Mouse (Mus musculus) stomach, embryonic 15.5 days (tissue): ENCODE measurements around the gene Creb3l4. TPM values are rescaled to one million over a fixed set of nuclear protein-coding genes. Genes with fewer than 3 reads are reported as not detected.
A peak's percentile ranks its signal among the peaks of the same experiment; 100 is the strongest.
"Not testable (repeated sequence)": the region's sequence is repeated elsewhere in the genome, so short reads cannot be mapped to it uniquely, and the experiment has no call there.

Experiments used
- ATAC-seq: fragments of 200-750 bp; cut with Nextera tagmentation; 2 replicates; pipeline ENCODE4 v1.8.0; 2017; ENCODE audit warnings: low read depth, moderate number of reproducible peaks, moderate TSS enrichment; ENCODE audit not compliant: insufficient read depth, low FRiP score
- H3K27ac ChIP-seq: fragments of 300-500 bp; sonication (generic); 2 replicates; pipeline ENCODE4 v1.5.1; 2015; ENCODE audit warnings: mild to moderate bottlenecking, inconsistent platforms
- H3K27me3 ChIP-seq: fragments of 300-500 bp; sonication (generic); replicated peaks from 2 replicates; pipeline ENCODE4 v1.6.1; 2015; ENCODE audit warnings: inconsistent platforms
- H3K36me3 ChIP-seq: fragments of 300-500 bp; sonication (generic); 2 replicates; pipeline ENCODE4 v1.6.1; 2015; ENCODE audit warnings: inconsistent platforms
- H3K4me1 ChIP-seq: fragments of 300-500 bp; sonication (generic); 2 replicates; pipeline ENCODE4 v1.6.1; 2015; ENCODE audit warnings: inconsistent platforms
- H3K4me2 ChIP-seq: fragments of 300-500 bp; sonication (generic); 2 replicates; pipeline ENCODE4 v1.6.1; 2015; ENCODE audit warnings: mild to moderate bottlenecking, inconsistent platforms
- H3K4me3 ChIP-seq: fragments of 300-500 bp; sonication (generic); replicated peaks from 2 replicates; pipeline ENCODE4 v1.5.1; 2015; ENCODE audit warnings: inconsistent platforms
- H3K9ac ChIP-seq: fragments of 300-500 bp; sonication (generic); 2 replicates; pipeline ENCODE4 v1.6.1; 2015; ENCODE audit warnings: inconsistent platforms
- H3K9me3 ChIP-seq: fragments of 300-500 bp; sonication (generic); 2 replicates; pipeline ENCODE4 v1.6.1; 2016; ENCODE audit warnings: inconsistent platforms
- WGBS: fragments of 180-500 bp; shearing (Covaris S2); methylation state at CpG from one replicate; pipeline ENCODE4 v1.1.7; 2015; 5-methylcytosine and 5-hydroxymethylcytosine counted together
- polyA plus RNA-seq: library from polyadenylated mRNA; unstranded; fragments of >200 nt; fragmentation: Nextera tagmentation; extraction: Ambion mirVana; gene quantifications from 2 replicates; pipeline ENCODE4 v1.2.1, GENCODE M21; 2015

Creb3l4 gene
- polyA plus RNA-seq = 21.4 and 22.5 TPM in 2 replicates

DNA sequence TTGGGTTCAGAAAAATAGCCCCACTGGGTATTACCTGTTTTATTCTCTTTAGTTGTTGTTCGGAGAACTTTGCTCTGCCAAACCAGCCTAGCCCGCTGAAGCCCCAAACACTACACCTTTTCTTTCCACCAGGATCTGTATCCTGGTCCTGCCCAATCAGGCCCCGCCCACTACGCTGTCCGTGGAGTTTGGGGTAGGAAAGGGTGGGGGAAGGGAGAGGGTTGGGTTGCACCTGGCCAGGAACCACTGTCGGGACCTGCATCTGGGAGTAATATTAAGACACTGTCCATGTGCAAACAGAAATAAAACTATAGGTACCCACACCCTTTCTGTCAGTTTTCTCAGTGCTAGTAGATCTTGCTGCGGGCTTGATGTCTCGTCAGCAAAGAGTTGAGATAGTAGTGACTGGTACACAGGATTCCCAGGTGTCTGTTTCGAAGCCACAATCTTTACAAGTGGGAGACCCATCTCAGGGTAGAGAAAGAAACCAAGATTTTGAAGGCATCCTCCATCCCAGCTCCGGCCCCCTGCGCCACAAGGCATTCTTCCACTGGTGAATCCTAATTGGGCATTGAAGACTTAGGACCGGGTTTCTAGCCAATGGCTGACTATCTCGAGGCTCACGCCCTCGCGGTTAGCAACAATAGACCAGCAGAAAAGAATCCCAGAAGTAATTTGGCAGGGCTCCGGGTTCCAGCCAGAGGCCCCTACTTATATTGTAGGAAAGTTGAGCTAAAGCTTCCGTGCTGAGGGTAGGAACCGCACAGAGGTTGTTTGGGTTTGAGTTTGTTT, at the start of gene Creb3l4:
Creb3l4 (minus strand) TSS at position 529 of the 792 bp plus-strand sequence.
- Histone ChIP-seq H3K27me3 (no peaks in the 10 kb centered on the region), H3K9me3 (no peaks in the 10 kb centered on the region), H3K36me3 (no peaks in the 10 kb centered on the region), H3K4me2 (peak within 1 kb of the TSS; percentile 61), H3K4me1 (peaks cover 6% of the 10 kb centered on the region; the same call in 1 of the 2 replicates), H3K9ac (0 out of 2 replicates have a peak within 1 kb of the TSS, but pooled peaks have one; percentile 10), H3K4me3 (peak within 1 kb of the TSS; percentile 38), H3K27ac (peak within 1 kb of the TSS; percentile 59)
- WGBS = 7% methylated on average over 19 of the region's 19 CpGs
- ATAC-seq = peak; percentile 45

DNA sequence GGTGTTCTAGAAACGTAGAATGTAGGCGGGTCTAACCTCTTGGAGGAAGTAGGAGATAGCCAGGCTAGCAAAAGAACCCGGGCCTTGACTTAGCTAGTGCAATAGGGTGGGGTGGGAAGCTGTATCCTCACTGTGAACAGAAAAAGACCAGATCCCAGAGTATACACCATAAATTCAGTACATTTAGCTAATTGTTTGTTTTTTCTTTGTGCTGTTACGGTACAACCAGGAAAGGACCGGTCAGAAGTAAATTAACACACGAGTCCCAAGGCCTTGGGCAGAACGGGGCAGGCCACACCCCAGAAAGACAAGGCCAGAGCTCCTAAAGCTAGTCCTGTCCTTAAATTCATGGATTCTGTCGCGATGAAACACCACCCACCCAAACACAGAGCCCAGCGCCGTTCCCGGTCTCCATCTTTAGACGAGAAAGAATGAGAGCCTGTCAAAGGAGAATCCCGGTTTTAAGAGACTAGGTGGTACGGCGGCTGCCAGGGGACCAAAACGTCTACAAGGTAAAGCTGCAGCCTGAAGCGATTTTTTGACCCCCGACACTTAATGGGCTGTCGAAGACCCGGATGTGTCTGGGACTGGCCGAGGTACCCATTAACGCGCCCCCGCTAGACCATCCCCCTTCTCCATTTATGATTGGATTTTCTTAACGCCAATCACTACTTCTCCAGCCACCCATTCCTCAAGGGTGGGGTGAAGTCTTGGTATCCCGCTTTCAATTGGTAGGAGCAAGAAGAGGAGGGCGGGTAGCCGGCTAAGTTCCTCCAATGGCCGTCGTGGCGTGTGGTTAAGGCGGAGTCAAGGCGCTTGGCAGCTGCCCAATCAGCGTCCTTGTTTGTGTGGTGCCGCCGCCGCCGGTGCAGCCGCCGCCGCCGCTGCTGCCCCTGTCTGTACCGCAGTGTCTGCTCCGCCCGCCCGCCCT, 49.3 kb upstream of the Creb3l4 start, which contains the start of gene Gatad2b:
Gatad2b (plus strand) TSS at position 834 of the 931 bp plus-strand sequence.
- peak within 1 kb of the TSS; percentile 68 for H3K4me2 ChIP-seq
- peak; percentile 99 for ATAC-seq
- H3K27me3 ChIP-seq = no peaks in the 10 kb centered on the region
- no peaks in the 10 kb centered on the region for H3K9me3 ChIP-seq
- peak within 1 kb of the TSS; percentile 81 for H3K9ac ChIP-seq
- H3K4me3 ChIP-seq = peak within 1 kb of the TSS; percentile 85
- whole genome bisulfite sequencing = under 1% methylated on average over 44 of the region's 47 CpGs
- H3K36me3 ChIP-seq = no peaks in the 10 kb centered on the region
- 0 out of 2 replicates have a peak, but pooled peaks cover 11% of the 10 kb centered on the region for H3K4me1 ChIP-seq
- H3K27ac ChIP-seq = peak within 1 kb of the TSS; percentile 97

DNA sequence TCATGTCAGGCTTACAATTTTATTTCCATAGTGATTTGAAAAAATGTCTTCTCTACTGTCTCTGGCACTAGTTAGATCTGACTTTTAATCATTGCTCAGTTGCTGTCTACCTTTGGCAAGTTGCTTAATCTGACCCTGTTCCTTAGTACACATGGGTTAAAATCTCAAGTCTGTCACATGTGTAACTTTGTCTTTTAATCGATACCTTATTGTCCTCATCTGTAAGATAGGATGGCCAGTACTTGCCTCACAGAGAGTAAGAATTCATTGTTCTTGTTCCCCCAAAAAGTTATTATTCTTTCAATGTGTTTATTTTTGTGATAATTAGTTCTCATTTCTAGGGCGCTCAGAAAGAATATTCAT, 48.7 kb upstream of the Creb3l4 start:
- no peak for ATAC-seq
- H3K9me3 ChIP-seq = no peaks in the 10 kb centered on the region
- no peaks in the 10 kb centered on the region for H3K36me3 ChIP-seq
- H3K27me3 ChIP-seq = no peaks in the 10 kb centered on the region
- 0 out of 2 replicates have a peak, but pooled peaks cover 9% of the 10 kb centered on the region for H3K4me1 ChIP-seq
- peak overlapping the region; percentile 85 for H3K4me3 ChIP-seq
- 35% methylated on average over 2 of the region's 2 CpGs for WGBS
- H3K4me2 ChIP-seq = peak overlapping the region; percentile 65
- H3K27ac ChIP-seq = peak overlapping the region; percentile 97
- peak overlapping the region; percentile 51; the same call in 1 of the 2 replicates for H3K9ac ChIP-seq

DNA sequence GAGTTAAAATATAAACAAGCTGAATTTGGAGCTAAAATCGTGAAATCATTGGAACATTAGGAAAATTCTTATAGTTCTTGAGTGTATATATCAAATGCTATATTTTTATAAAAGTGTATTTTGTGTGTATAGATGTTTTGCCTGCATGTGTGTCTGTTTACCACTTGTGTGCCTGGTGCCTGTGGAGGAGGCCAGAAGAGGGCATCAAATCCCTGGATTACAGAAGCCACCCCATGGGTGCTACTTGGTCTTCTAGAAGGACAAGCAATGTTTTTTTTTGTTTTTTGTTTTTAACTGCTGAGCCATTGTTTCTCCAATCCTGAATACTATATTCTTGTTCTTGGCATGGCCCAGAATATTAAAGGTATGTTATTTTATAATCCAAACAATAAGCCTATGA, 47.3 kb upstream of the Creb3l4 start:
- no peak overlapping the region for H3K4me3 ChIP-seq
- H3K27me3 ChIP-seq = no peaks in the 10 kb centered on the region
- no peak for ATAC-seq
- no peaks in the 10 kb centered on the region for H3K9me3 ChIP-seq
- H3K36me3 ChIP-seq = no peaks in the 10 kb centered on the region
- no peak overlapping the region for H3K9ac ChIP-seq
- H3K4me1 ChIP-seq = 0 out of 2 replicates have a peak, but pooled peaks cover 9% of the 10 kb centered on the region
- H3K27ac ChIP-seq = no peak overlapping the region
- 71% methylated on average over 1 of the region's 1 CpGs for WGBS
- H3K4me2 ChIP-seq = no peak overlapping the region

DNA sequence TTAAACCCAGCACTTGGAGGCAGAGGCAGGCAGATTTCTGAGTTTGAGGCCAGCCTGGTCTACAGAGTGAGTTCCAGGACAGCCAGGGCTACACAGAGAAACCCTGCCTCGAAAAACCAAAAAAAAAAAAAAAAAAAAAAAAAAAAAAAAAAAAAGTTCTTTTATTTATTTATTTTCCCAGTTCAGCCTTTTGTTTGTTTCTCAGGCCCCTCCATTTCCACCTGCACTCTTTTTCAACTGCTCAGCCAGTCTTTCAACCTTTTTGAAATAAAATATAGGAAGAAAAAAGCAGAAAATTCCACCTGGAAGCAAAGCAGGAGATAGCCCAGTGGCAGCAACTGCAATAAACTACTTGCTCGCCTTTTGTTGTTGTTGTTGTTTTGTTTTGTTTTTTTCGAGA, 46.1 kb upstream of the Creb3l4 start:
- not testable (repeated sequence) for H3K9me3 ChIP-seq, H3K27me3 ChIP-seq, H3K4me1 ChIP-seq, H3K27ac ChIP-seq, H3K4me3 ChIP-seq, H3K36me3 ChIP-seq, H3K4me2 ChIP-seq, ATAC-seq, H3K9ac ChIP-seq
- 72% methylated on average over 3 of the region's 3 CpGs for WGBS

DNA sequence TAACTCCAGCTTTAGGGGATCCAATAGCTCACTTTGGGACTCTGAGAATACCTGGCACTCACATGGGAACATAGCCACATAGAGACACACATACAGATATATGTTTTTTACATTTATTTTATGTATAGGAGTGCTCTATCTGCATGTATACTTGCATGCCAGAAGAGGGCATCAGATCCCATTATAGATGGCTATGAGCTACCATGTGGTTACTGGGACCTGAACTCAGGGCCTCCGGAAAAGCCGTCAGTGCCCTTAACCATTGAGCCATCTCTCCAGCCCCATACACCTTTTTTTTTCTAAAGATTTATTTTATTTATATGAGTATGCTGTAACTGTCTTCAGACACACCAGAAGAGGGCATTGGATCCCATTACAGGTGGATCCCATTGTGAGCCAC, 40.8 kb upstream of the Creb3l4 start:
- H3K27ac ChIP-seq = no peak overlapping the region
- no peaks in the 10 kb centered on the region for H3K27me3 ChIP-seq
- no peak overlapping the region for H3K4me2 ChIP-seq
- no peak overlapping the region for H3K4me3 ChIP-seq
- WGBS = 91% methylated on average over 2 of the region's 2 CpGs
- ATAC-seq = no peak
- peaks cover 6% of the 10 kb centered on the region; the same call in 1 of the 2 replicates for H3K36me3 ChIP-seq
- no peaks in the 10 kb centered on the region for H3K9me3 ChIP-seq
- H3K9ac ChIP-seq = no peak overlapping the region
- H3K4me1 ChIP-seq = no peaks in the 10 kb centered on the region

DNA sequence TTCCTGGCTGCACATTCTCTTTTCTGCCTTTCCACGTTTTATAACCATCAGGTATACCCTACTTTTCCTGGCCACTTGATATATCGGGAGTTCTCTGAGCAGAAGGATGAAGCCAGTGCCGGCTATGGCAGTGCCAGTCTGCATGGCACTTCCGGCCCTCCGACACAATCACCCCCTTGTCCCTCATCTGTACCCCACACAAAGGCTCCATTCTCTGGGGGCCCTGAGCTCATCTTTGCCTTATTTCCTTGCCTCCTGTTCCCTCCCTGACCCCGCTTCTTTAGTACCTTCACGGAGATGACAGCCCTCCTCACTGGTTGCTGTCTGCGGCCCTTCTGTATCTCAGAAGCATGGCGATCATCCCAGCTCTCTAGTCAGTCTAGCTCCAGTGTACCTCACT, 37.4 kb upstream of the Creb3l4 start:
- Histone ChIP-seq H3K27ac (no peak overlapping the region), H3K9ac (no peak overlapping the region), H3K4me1 (no peaks in the 10 kb centered on the region), H3K27me3 (no peaks in the 10 kb centered on the region), H3K4me2 (no peak overlapping the region), H3K4me3 (no peak overlapping the region), H3K36me3 (peaks cover 8% of the 10 kb centered on the region; the same call in 1 of the 2 replicates), H3K9me3 (no peaks in the 10 kb centered on the region)
- ATAC-seq = 0 out of 2 replicates have a peak, but pooled peaks have one; percentile 22
- WGBS = 85% methylated on average over 9 of the region's 9 CpGs

DNA sequence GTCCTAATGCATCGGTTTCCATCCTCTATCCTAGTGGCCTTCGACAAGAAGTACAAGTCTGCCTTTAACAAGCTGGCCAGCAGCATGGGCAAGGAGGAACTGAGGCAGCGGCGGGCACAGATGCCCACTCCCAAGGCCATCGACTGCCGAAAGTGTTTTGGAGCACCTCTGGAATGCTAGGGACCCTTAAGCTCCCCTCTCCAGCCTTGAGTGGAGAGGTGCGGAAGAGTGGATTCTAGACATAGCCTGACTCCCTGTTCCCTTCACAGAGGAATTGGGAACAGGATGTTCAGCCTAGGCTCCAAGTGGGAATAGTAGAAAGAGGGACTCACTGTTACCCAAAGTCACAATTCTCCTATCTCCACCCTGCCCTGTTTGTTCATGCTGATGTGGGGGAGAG, 36.4 kb upstream of the Creb3l4 start:
- Histone ChIP-seq H3K27ac (no peak overlapping the region), H3K27me3 (no peaks in the 10 kb centered on the region)

DNA sequence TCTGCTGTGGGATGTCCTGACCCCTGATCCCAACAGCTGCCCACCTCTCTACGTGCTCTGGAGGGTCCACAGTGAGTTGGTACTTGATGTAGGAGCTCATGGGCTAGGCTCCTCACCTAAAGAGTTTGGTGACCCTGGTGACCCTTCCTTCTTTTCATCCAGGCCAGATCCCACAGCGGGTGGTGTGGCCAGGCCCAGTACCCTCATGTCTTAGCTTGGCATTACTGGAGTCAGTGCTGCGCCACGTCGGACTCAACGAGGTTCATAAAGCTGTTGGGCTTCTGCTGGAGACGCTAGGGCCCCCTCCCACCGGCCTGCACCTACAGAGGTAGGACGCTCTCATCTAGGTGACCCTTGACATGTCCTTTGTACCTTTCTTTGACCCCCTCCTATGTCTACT, 35.9 kb upstream of the Creb3l4 start:
- Histone ChIP-seq H3K27me3 (no peaks in the 10 kb centered on the region), H3K27ac (no peak overlapping the region), H3K4me3 (no peak overlapping the region), H3K4me1 (no peaks in the 10 kb centered on the region), H3K36me3 (peaks cover 13% of the 10 kb centered on the region; the same call in 1 of the 2 replicates), H3K4me2 (no peak overlapping the region), H3K9me3 (no peaks in the 10 kb centered on the region), H3K9ac (no peak overlapping the region)
- no peak for ATAC-seq
- 91% methylated on average over 9 of the region's 9 CpGs for WGBS

More for the DNA sequence above, 36.4 kb upstream of the Creb3l4 start:
- Histone ChIP-seq H3K4me2 (no peak overlapping the region), H3K9ac (no peak overlapping the region), H3K4me3 (no peak overlapping the region), H3K9me3 (no peaks in the 10 kb centered on the region), H3K4me1 (no peaks in the 10 kb centered on the region), H3K36me3 (peaks cover 13% of the 10 kb centered on the region; the same call in 1 of the 2 replicates)
- WGBS = 92% methylated on average over 7 of the region's 7 CpGs
- no peak for ATAC-seq

DNA sequence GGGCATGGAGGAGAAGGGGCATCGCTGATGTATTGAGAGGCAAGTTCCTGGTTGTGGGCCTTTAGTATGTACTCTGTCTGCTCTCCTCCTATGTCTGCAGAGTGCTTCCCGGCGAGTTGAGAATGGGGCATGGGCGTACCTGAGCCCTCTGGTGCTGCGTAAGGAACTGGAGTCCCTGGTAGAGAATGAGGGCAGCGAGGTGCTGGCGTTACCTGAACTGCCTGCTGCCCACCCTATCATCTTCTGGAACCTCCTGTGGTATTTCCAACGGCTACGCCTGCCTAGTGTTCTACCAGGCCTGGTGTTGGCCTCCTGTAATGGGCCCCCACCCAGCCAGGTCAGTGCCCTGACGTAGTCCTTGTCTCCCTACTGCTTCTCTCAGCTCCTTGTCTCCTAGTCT, 34.9 kb upstream of the Creb3l4 start:
- Histone ChIP-seq H3K9me3 (no peaks in the 10 kb centered on the region), H3K4me3 (no peak overlapping the region), H3K4me2 (no peak overlapping the region), H3K9ac (no peak overlapping the region), H3K27ac (no peak overlapping the region), H3K4me1 (no peaks in the 10 kb centered on the region), H3K36me3 (peaks cover 13% of the 10 kb centered on the region; the same call in 1 of the 2 replicates), H3K27me3 (no peaks in the 10 kb centered on the region)
- whole genome bisulfite sequencing = 93% methylated on average over 10 of the region's 10 CpGs
- no peak for ATAC-seq

DNA sequence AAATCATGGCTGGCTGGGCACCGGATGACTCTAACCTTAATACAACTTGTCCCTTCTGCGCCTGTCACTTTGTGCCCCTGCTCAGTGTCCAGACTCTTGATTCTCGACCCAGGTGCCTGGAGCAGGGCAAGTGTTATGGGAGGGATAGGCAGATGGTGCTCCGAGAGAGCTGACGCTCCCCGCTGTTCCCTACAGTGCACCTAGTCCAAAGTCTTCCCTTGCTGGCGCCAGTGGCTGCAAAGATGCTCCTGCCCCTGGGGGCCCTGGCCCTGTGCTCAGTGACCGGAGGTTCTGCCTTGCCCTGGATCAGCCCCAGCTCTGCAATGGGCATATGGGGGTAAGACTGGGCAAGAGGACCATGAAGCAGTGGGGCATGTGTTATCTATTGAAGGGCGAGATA, 34.5 kb upstream of the Creb3l4 start:
- H3K4me2 ChIP-seq = no peak overlapping the region
- 91% methylated on average over 9 of the region's 9 CpGs for WGBS
- H3K4me3 ChIP-seq = no peak overlapping the region
- no peaks in the 10 kb centered on the region for H3K27me3 ChIP-seq
- H3K4me1 ChIP-seq = no peaks in the 10 kb centered on the region
- ATAC-seq = no peak
- no peaks in the 10 kb centered on the region for H3K9me3 ChIP-seq
- no peak overlapping the region for H3K9ac ChIP-seq
- peaks cover 13% of the 10 kb centered on the region; the same call in 1 of the 2 replicates for H3K36me3 ChIP-seq
- no peak overlapping the region for H3K27ac ChIP-seq
